Mouse (Mus musculus): ENCODE measurements around the gene Dgkh.

GRCm38 (mm10) chr14:78632747-78633146 is 99.8 kb downstream of the Dgkh start:
- no peak for TF ChIP-seq POLR2A (IDR thresholded peaks at IDR 0.05; ENCODE audit: borderline replicate concordance, control insufficient read depth, low read depth, low read length)
- TF ChIP-seq CTCF (IDR thresholded peaks at IDR 0.05; ENCODE audit: control insufficient read depth, insufficient read depth, low read length) = no peak
